Mouse (Mus musculus): ENCODE data around the gene Sox5. TPM values are rescaled to one million over a fixed set of nuclear protein-coding genes. Genes with fewer than 3 reads are reported as not detected.

The Sox5 gene
- polyA plus RNA-seq, 1 experiment: 2.8 TPM

GRCm38 (mm10) chr6:143833182-143833558 lies 948.6 kb downstream of the Sox5 start:
- Histone ChIP-seq H3K4me1 (ENCODE audit: control insufficient read depth, insufficient read depth, low read length) (peaks cover 4% of the 10 kb centered on the region; the same call in 1 of the 2 replicates), H3K27ac (ENCODE audit: insufficient read depth, low read length) (no peak overlapping the region), H3K4me3 (ENCODE audit: insufficient read depth, low read length) (no peak overlapping the region)
- TF ChIP-seq POLR2A (IDR thresholded peaks at IDR 0.05; ENCODE audit: low read depth, low read length): no peak
- no peak for TF ChIP-seq CTCF (IDR thresholded peaks at IDR 0.05; ENCODE audit: borderline replicate concordance, insufficient read depth, low read length)

DNA sequence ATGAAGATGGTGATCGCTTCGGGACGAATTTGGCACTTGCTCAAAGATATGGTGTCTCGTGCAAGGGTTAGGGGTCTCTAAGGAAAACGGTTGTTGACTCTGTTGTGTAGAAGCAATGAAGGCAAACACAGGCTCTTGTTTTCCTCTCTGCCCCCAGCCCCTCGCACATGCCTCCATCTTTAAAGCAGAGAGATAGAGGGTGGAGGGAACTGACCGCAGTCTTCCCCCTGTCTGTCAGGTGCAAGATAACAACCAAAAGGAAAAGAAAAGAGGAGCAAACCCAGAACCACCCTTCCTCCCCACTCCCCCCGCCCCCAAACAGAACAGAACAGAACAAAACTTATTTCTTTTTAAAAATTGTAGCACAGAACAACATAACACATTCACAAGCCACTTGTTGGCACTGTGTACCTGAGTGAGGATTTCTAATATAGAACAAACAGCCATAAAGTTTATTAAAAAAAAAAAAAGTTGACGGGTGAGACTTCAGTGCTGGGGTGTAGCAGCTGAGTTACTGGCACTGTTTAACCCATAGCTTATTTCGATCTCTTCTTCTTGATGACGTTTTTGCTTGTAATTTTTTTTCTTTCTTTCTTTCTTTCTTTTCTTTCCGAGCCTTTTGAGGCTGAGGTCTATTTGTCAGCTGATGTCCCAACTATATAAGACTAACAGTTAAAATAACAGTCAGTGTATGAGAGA lies 949.1 kb downstream of the Sox5 start:
- Histone ChIP-seq H3K4me1 (ENCODE audit: control insufficient read depth, insufficient read depth, low read length) (peaks cover 4% of the 10 kb centered on the region; the same call in 1 of the 2 replicates), H3K4me3 (ENCODE audit: insufficient read depth, low read length) (no peak overlapping the region), H3K27ac (ENCODE audit: insufficient read depth, low read length) (no peak overlapping the region)
- no peak for TF ChIP-seq CTCF (IDR thresholded peaks at IDR 0.05; ENCODE audit: borderline replicate concordance, insufficient read depth, low read length)
- TF ChIP-seq POLR2A (IDR thresholded peaks at IDR 0.05; ENCODE audit: low read depth, low read length): no peak

DNA sequence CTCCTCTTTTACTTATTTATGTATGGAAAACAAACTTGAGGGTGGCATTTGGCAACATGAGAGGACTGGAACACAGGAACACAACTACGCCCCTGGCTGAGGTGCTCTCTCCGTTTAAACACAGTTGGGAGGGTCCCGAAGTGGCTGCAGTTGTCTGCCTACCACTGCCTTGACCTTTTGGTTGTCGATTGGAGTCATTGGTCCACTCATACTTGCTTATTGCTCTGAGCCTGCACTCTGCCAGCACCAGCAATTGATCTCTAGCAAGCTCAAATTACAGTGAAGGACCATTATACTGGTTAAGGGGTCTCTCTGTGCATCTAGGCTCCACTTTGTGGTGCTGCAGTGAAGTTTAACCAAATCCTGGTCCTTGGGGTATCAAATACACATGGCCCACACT lies 950.5 kb downstream of the Sox5 start:
- no peak overlapping the region for H3K4me3 ChIP-seq (ENCODE audit: insufficient read depth, low read length)
- no peak for TF ChIP-seq POLR2A (IDR thresholded peaks at IDR 0.05; ENCODE audit: low read depth, low read length)
- TF ChIP-seq CTCF (IDR thresholded peaks at IDR 0.05; ENCODE audit: borderline replicate concordance, insufficient read depth, low read length): no peak
- peaks cover 4% of the 10 kb centered on the region; the same call in 1 of the 2 replicates for H3K4me1 ChIP-seq (ENCODE audit: control insufficient read depth, insufficient read depth, low read length)
- H3K27ac ChIP-seq (ENCODE audit: insufficient read depth, low read length): no peak overlapping the region

GRCm38 (mm10) chr6:143830131-143830530 lies 951.6 kb downstream of the Sox5 start:
- Histone ChIP-seq H3K4me3 (ENCODE audit: insufficient read depth, low read length) (no peak overlapping the region), H3K4me1 (ENCODE audit: control insufficient read depth, insufficient read depth, low read length) (peaks cover 4% of the 10 kb centered on the region; the same call in 1 of the 2 replicates), H3K27ac (ENCODE audit: insufficient read depth, low read length) (no peak overlapping the region)
- no peak for TF ChIP-seq POLR2A (IDR thresholded peaks at IDR 0.05; ENCODE audit: low read depth, low read length)
- no peak for TF ChIP-seq CTCF (IDR thresholded peaks at IDR 0.05; ENCODE audit: borderline replicate concordance, insufficient read depth, low read length)

GRCm38 (mm10) chr6:143826786-143827185 lies 955.0 kb downstream of the Sox5 start:
- H3K27ac ChIP-seq (ENCODE audit: insufficient read depth, low read length): no peak overlapping the region
- peaks cover 4% of the 10 kb centered on the region; the same call in 1 of the 2 replicates for H3K4me1 ChIP-seq (ENCODE audit: control insufficient read depth, insufficient read depth, low read length)
- TF ChIP-seq POLR2A (IDR thresholded peaks at IDR 0.05; ENCODE audit: low read depth, low read length) (no peak), CTCF (IDR thresholded peaks at IDR 0.05; ENCODE audit: borderline replicate concordance, insufficient read depth, low read length) (no peak)
- H3K4me3 ChIP-seq (ENCODE audit: insufficient read depth, low read length): no peak overlapping the region

DNA sequence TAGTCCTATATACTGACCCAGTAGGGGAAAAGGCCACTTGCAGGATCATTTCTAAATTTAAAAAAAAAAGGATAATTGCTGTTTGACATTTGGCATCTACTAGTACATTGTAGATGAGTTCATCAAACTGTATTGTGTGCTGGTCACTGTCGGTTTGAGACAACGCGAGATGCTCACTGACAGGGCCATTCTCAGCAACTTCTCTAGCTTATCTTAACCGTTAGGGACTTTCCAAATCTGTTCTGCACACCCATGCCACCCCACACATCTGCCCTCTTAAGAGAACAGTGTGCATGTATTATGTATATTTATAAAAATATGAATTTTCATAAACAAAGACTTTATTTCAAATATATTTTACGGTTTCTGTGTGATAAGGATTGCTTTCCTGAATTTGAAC lies 955.8 kb downstream of the Sox5 start:
- TF ChIP-seq POLR2A (IDR thresholded peaks at IDR 0.05; ENCODE audit: low read depth, low read length): no peak
- TF ChIP-seq CTCF (IDR thresholded peaks at IDR 0.05; ENCODE audit: borderline replicate concordance, insufficient read depth, low read length): no peak
- peaks cover 4% of the 10 kb centered on the region; the same call in 1 of the 2 replicates for H3K4me1 ChIP-seq (ENCODE audit: control insufficient read depth, insufficient read depth, low read length)
- no peak overlapping the region for H3K27ac ChIP-seq (ENCODE audit: insufficient read depth, low read length)
- H3K4me3 ChIP-seq (ENCODE audit: insufficient read depth, low read length): no peak overlapping the region

DNA sequence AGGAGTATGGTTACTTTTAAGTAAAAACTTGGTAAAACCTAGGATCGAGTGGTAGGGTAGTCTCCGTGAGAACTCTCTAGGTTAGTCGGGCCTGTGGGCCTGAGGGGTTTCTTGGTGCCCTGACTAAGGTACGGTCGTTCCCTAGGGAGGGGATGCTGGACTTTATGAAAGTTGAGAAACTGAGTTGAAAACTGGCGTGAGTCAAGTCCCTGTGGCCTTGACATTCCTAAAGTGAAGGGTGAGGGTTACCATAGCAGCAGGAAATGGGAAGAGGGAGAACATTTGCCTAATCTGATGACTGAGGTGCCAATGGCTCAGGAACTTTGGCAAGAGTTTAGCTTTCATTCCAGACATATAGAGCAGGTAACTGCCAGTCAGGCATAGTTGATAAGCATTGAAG lies 956.7 kb downstream of the Sox5 start:
- no peak overlapping the region for H3K27ac ChIP-seq (ENCODE audit: insufficient read depth, low read length)
- no peak for TF ChIP-seq CTCF (IDR thresholded peaks at IDR 0.05; ENCODE audit: borderline replicate concordance, insufficient read depth, low read length)
- no peak for TF ChIP-seq POLR2A (IDR thresholded peaks at IDR 0.05; ENCODE audit: low read depth, low read length)
- H3K4me1 ChIP-seq (ENCODE audit: control insufficient read depth, insufficient read depth, low read length): peaks cover 2% of the 10 kb centered on the region; the same call in 1 of the 2 replicates

DNA sequence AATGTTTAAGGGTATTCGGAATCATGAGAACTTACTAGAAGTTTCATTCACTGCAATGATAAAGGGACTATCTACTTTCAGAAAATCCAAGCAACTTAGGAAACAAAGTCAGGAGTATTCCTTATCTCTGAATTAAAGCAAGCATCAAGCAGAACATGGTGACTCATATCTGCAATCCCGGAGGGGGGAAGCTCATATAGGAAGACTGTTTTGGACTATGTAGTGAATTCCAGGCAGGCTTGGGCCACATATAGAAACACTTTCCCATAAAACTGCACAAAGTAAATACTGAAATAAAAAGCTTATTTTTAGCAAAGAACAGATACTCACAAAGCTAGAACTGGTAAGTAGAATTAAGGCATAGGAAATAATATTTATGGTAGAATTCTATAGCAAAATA lies 993.3 kb downstream of the Sox5 start:
- Histone ChIP-seq H3K4me1 (ENCODE audit: control insufficient read depth, insufficient read depth, low read length) (no peaks in the 10 kb centered on the region), H3K27ac (ENCODE audit: insufficient read depth, low read length) (no peak overlapping the region), H3K4me3 (ENCODE audit: insufficient read depth, low read length) (no peak overlapping the region)
- TF ChIP-seq POLR2A (IDR thresholded peaks at IDR 0.05; ENCODE audit: low read depth, low read length): no peak
- no peak for TF ChIP-seq CTCF (IDR thresholded peaks at IDR 0.05; ENCODE audit: borderline replicate concordance, insufficient read depth, low read length)

More for the DNA sequence above, 956.7 kb downstream of the Sox5 start:
- H3K4me3 ChIP-seq (ENCODE audit: insufficient read depth, low read length): no peak overlapping the region

GRCm38 (mm10) chr6:143787360-143787759 lies 994.4 kb downstream of the Sox5 start:
- TF ChIP-seq CTCF (IDR thresholded peaks at IDR 0.05; ENCODE audit: borderline replicate concordance, insufficient read depth, low read length): no peak
- no peak overlapping the region for H3K4me3 ChIP-seq (ENCODE audit: insufficient read depth, low read length)
- H3K4me1 ChIP-seq (ENCODE audit: control insufficient read depth, insufficient read depth, low read length): no peaks in the 10 kb centered on the region
- no peak overlapping the region for H3K27ac ChIP-seq (ENCODE audit: insufficient read depth, low read length)

GRCm38 (mm10) chr6:143785685-143786084 lies 996.1 kb downstream of the Sox5 start:
- Histone ChIP-seq H3K4me1 (ENCODE audit: control insufficient read depth, insufficient read depth, low read length) (no peaks in the 10 kb centered on the region), H3K27ac (ENCODE audit: insufficient read depth, low read length) (no peak overlapping the region), H3K4me3 (ENCODE audit: insufficient read depth, low read length) (no peak overlapping the region)
- no peak for TF ChIP-seq CTCF (IDR thresholded peaks at IDR 0.05; ENCODE audit: borderline replicate concordance, insufficient read depth, low read length)
- TF ChIP-seq POLR2A (IDR thresholded peaks at IDR 0.05; ENCODE audit: low read depth, low read length): no peak

Measured in embryonic fibroblast, embryonic 13.5 days (primary cell).